Mouse (Mus musculus) Patski (cell line): ENCODE data around the gene Cab39l. TPM values are rescaled to one million over a fixed set of nuclear protein-coding genes. Genes with fewer than 3 reads are reported as not detected.

Experiments
- ATAC-seq: fragments of 100-300 bp; one replicate; pipeline ENCODE4 v1.8.0; 2021
- CTCF ChIA-PET: fragments of 350-600 bp; sonication (Branson Sonifier 250); formaldehyde crosslinking; loops from one replicate; lab custom pipeline; 2022; ENCODE audit warnings: inconsistent platforms; lab: Charles Lee
- POLR2A ChIA-PET: fragments of 350-600 bp; sonication (Branson Sonifier 250); formaldehyde crosslinking; loops from one replicate; lab custom pipeline; 2022; ENCODE audit warnings: antibody characterized with exemption, inconsistent platforms; lab: Charles Lee
- DNase-seq: peaks from one replicate; pipeline ENCODE4 v3.0.0-alpha.2; 2011; ENCODE audit warnings: low read depth, low spot score
- H3K27me3 ChIP-seq: fragments of 371-371 bp; one replicate; pipeline ENCODE4 v1.5.1; 2021
- CTCF ChIP-seq: fragments of 100-300 bp; IDR thresholded peaks from one replicate; pipeline ENCODE4 v1.5.1; 2021
- in situ Hi-C: fragments of 300-500 bp; cut with MboI; formaldehyde crosslinking; loops from 3 replicates; pipeline ENCODE4 v1.11.1; 2018; ENCODE audit warnings: low pct_unique_long_range_greater_than_20kb, mixed read lengths
- polyA plus RNA-seq: library from polyadenylated mRNA; unstranded; gene quantifications from one replicate; pipeline ENCODE4 v1.2.3, GENCODE M21; 2021

Cab39l gene
- polyA plus RNA-seq, 1 experiment from 2014 or later = 24.8 TPM

GRCm38 (mm10) chr14:59543158-59543826 is 102.5 kb downstream of the Cab39l start:
- CTCF ChIA-PET = interaction anchor here (0.8 to 2.1 kb wide), 3 partner anchors 8 to 75 kb away, joined by 4 to 7 read pairs (median 5); no protein-coding TSS in a partner anchor
- no peaks in the 10 kb centered on the region for H3K27me3 ChIP-seq
- ATAC-seq = no peak
- DNase-seq = no peak
- in situ Hi-C loops = no loop called here
- POLR2A ChIA-PET = no interaction called here
- no peak for TF ChIP-seq CTCF

DNA sequence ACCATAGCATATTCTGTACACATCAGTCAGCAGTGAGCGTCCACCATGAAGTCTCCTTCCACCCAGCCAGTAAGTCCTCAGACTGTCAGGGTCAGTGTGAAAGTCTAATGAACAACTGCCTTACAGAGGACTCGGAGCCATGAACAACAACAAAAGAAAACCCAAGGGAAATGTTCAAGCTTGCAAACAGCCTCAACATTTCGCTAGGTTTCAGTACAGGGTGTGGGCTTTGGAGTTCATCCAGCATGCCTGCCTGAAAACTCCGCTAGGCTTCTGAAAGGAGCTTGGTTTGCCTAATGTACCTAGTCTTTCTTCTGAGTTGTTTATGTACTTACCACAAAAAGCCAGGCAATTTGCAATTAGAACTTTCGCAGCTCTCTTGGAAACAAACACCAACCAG is 103.2 kb downstream of the Cab39l start:
- in situ Hi-C loops = no loop called here
- no peaks in the 10 kb centered on the region for H3K27me3 ChIP-seq
- ChIA-PET CTCF (interaction anchor here (1.4 to 2.1 kb wide), 2 partner anchors 9 to 12 kb away, joined by 5 to 7 read pairs; no protein-coding TSS in a partner anchor), POLR2A (no interaction called here)
- no peak for DNase-seq
- no peak for ATAC-seq
- no peak for TF ChIP-seq CTCF

DNA sequence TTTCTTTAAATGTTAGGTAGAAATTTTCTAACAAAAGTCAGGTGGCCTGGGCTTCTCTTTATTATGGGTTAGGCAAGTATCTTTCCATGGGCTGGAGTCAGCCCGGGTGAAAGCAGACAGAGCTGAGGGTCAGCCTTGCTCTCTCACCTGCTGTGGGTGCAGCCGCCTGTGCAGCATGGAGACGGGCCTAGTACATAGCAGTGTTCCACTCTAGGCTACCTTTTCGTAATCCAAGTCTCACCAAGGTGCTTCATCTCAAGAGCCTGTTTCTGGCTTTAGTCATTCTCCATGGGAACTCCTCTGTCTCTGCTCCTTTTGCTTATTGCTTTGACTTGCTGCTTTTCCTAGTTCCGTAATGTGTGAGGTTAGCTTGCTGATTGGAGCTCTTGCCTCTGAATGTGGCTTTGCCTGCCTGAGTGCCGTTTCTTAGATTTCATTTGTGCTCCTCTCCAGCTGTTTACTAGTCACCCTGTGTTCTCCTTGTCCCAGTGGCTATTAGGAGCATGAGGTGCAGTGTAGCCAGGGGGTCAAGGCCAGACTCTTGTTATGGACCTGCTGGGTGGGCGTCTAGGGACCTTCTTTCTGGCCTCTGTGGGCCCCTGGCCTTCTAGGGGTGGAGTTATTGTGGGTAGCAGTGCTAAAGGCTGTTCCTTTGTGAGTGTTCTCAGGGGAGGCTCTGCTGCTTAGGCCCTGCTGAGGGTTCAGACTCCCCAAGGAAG is 105.5 kb downstream of the Cab39l start:
- ChIA-PET CTCF (interaction anchor here (1.6 kb wide), 1 partner anchor 17 kb away, joined by 3 read pairs; no protein-coding TSS in a partner anchor), POLR2A (no interaction called here)
- no peak for TF ChIP-seq CTCF
- in situ Hi-C loops = no loop called here
- no peaks in the 10 kb centered on the region for H3K27me3 ChIP-seq
- no peak for DNase-seq
- no peak for ATAC-seq

GRCm38 (mm10) chr14:59547530-59547929 is 106.8 kb downstream of the Cab39l start:
- TF ChIP-seq CTCF = no peak
- ChIA-PET CTCF (interaction anchor here (1.6 kb wide), 1 partner anchor 18 kb away, joined by 3 read pairs; no protein-coding TSS in a partner anchor), POLR2A (interaction anchor here (0.6 kb wide), 1 partner anchor 1473 kb away, joined by 8 read pairs; no protein-coding TSS in a partner anchor)
- DNase-seq = no peak
- in situ Hi-C loops = no loop called here
- ATAC-seq = no peak
- no peaks in the 10 kb centered on the region for H3K27me3 ChIP-seq

DNA sequence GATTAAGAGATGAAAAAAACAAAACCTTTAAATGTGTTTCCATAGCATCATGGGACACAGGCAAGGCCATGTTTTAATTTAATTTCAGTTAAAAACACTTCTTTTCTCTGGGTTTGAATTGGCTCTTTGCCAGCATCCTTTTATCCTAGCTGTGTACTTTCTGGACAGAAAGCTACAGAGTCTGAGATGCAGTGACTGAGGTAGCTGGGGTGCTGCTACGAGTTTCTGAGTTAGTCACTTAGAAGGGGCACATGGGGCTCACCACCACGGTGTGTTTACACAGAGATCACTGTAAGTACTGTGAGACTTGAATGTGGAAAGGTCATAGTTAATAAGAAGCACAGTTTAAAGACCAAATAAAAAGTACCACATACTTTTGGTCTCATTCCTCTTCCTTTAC is 107.8 kb downstream of the Cab39l start:
- no peak for DNase-seq
- POLR2A ChIA-PET = no interaction called here
- in situ Hi-C loops = no loop called here
- no peaks in the 10 kb centered on the region for H3K27me3 ChIP-seq
- ATAC-seq = no peak
- CTCF ChIA-PET = no interaction called here
- no peak for TF ChIP-seq CTCF

DNA sequence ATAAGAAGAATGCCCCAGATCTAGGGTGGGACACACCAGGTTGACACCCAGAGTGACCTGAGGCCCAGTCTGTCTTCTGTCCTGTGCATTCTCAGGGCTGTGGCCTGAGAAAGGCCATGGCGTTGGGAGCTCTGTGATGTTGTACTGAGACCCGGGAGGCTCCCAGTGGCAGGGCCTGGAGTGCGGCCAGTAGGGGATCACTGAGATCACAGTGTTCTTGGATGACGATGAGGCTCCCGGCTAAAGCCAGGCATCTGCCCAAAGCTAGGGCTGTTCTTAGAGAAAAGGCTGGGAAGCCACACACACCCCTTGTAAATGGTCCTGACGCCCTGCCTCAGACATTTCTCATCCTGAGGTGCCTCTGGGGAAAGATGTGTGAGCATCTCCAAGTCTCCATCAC is 108.3 kb downstream of the Cab39l start:
- ChIA-PET POLR2A (no interaction called here), CTCF (no interaction called here)
- in situ Hi-C loops = no loop called here
- no peaks in the 10 kb centered on the region for H3K27me3 ChIP-seq
- DNase-seq (no peak), ATAC-seq (no peak)
- no peak for TF ChIP-seq CTCF

DNA sequence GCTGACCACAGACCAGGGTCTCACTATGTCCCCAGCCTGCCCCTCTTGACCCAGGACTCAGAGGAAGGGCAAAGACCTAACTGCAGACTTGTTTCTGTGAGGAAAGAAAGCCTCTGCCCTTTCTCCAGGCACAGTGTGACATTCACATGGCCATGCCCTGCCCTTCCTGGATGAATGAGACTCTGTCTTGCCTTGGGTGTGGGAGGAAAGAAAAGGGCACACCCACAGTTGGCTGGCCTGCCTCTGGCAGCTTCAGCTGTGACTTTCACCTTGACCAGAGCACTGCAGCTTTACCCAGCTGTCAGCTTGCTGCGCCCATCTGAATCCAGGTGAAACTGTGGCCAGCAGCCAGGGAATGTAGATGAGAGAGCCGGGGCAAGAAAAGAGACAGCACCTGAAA is 110.1 kb downstream of the Cab39l start:
- in situ Hi-C loops = loop anchor here (25.0 kb wide), 1 partner anchor 339 kb away; the partner anchor contains the start of gene Rcbtb1
- POLR2A ChIA-PET = interaction anchor here (0.6 kb wide), 1 partner anchor 17 kb away, joined by 3 read pairs; no protein-coding TSS in a partner anchor

DNA sequence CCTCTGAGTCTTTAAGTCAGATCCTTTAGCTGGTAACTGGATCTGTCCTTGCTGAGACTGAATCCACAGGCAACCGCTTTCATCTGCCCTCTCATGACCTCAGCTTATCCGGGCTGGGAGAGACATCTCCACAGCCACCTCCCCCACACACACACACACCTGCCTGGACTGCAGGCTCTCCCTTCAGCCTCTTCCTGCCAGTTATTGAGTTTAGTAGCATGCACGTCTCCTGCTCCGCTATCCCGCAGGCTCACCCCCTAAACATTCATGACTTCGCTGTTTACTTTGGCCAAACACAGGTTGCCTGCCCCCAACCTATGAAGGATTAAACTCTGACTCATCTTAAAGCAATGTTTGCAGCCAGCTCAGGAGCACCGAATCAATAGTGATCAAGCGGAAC is 111.2 kb downstream of the Cab39l start:
- ChIA-PET CTCF (interaction anchor here (0.7 kb wide), 1 partner anchor 85 kb away, joined by 3 read pairs; no protein-coding TSS in a partner anchor), POLR2A (interaction anchor here (0.6 kb wide), 1 partner anchor 79 kb away, joined by 3 read pairs; no protein-coding TSS in a partner anchor)
- in situ Hi-C loops = loop anchor here (25.0 kb wide), 1 partner anchor 340 kb away; the partner anchor contains the start of gene Rcbtb1
- DNase-seq = no peak
- ATAC-seq = peak; percentile 44
- TF ChIP-seq CTCF = no peak
- no peaks in the 10 kb centered on the region for H3K27me3 ChIP-seq

More for the DNA sequence above, 110.1 kb downstream of the Cab39l start:
- CTCF ChIA-PET = no interaction called here
- H3K27me3 ChIP-seq = no peaks in the 10 kb centered on the region
- DNase-seq (no peak), ATAC-seq (no peak)
- TF ChIP-seq CTCF = no peak

GRCm38 (mm10) chr14:59554025-59554424 is 113.3 kb downstream of the Cab39l start:
- ChIA-PET CTCF (interaction anchor here (0.8 to 1.8 kb wide), 10 partner anchors 18 to 352 kb away, joined by 3 to 13 read pairs (median 4); no protein-coding TSS in a partner anchor), POLR2A (interaction anchor here (0.7 kb wide), 1 partner anchor 13 kb away, joined by 5 read pairs; no protein-coding TSS in a partner anchor)
- ATAC-seq (no peak), DNase-seq (no peak)
- TF ChIP-seq CTCF = no peak
- in situ Hi-C loops = loop anchor here (25.0 kb wide), 1 partner anchor 342 kb away; the partner anchor contains the start of gene Rcbtb1
- no peaks in the 10 kb centered on the region for H3K27me3 ChIP-seq

DNA sequence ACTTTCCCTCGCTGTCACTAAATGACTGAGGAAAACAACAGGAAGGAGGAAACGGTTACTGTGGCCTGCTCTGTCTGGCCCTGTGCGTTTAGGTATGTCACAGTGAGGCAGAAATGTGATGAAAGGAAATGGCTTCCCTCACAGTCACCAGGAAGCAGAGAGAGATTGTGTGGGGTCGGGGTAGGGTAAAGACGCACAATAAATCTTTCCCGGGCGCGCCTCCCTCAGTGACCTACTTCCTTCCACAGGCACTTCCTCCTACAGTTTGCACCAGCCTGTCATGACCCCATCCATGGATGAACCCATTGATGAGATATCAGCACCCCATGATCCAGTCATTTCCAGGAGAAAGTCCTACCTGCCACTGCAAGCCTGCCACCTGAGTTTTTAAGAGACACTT is 114.2 kb downstream of the Cab39l start:
- TF ChIP-seq CTCF = no peak
- H3K27me3 ChIP-seq = no peaks in the 10 kb centered on the region
- CTCF ChIA-PET = interaction anchor here (1.0 to 3.2 kb wide), 7 partner anchors 12 to 93 kb away, joined by 3 to 21 read pairs (median 4); no protein-coding TSS in a partner anchor
- ATAC-seq (no peak), DNase-seq (no peak)
- POLR2A ChIA-PET = no interaction called here
- in situ Hi-C loops = loop anchor here (5.0 to 25.0 kb wide), 2 partner anchors 88 to 343 kb away; partner anchors contain the start of gene Rcbtb1
